Mouse (Mus musculus) embryonic facial prominence, embryonic 13.5 days (tissue): Measurements from ENCODE around the gene Actl6b. TPM values are rescaled to one million over a fixed set of nuclear protein-coding genes. Genes with fewer than 3 reads are reported as not detected.
A peak's percentile ranks its signal among the peaks of the same experiment; 100 is the strongest.

Experiments used
- ATAC-seq: fragments of 200-750 bp; cut with Nextera tagmentation; 2 replicates; pipeline ENCODE4 v1.8.0; 2017; ENCODE audit warnings: low read depth; ENCODE audit not compliant: insufficient number of reproducible peaks, insufficient read depth, low FRiP score, low TSS enrichment
- H3K27ac ChIP-seq: fragments of 300-500 bp; sonication (generic); 2 replicates; pipeline ENCODE4 v1.5.1; 2015; ENCODE audit warnings: moderate library complexity, mild to moderate bottlenecking, inconsistent platforms
- H3K27me3 ChIP-seq: fragments of 300-500 bp; sonication (generic); 2 replicates; pipeline ENCODE4 v1.6.1; 2015; ENCODE audit warnings: mild to moderate bottlenecking, inconsistent platforms
- H3K36me3 ChIP-seq: fragments of 300-500 bp; sonication (generic); 2 replicates; pipeline ENCODE4 v1.6.1; 2015; ENCODE audit warnings: mild to moderate bottlenecking, inconsistent platforms
- H3K4me1 ChIP-seq: fragments of 300-500 bp; sonication (generic); 2 replicates; pipeline ENCODE4 v1.6.1; 2015; ENCODE audit warnings: inconsistent platforms
- H3K4me2 ChIP-seq: fragments of 300-500 bp; sonication (generic); 2 replicates; pipeline ENCODE4 v1.6.1; 2015; ENCODE audit warnings: moderate library complexity, mild to moderate bottlenecking, inconsistent platforms
- H3K4me3 ChIP-seq: fragments of 300-500 bp; sonication (generic); 2 replicates; pipeline ENCODE4 v1.5.1; 2015; ENCODE audit warnings: mild to moderate bottlenecking, inconsistent platforms
- H3K9ac ChIP-seq: fragments of 300-500 bp; sonication (generic); 2 replicates; pipeline ENCODE4 v1.6.1; 2015; ENCODE audit warnings: mild to moderate bottlenecking, inconsistent platforms
- H3K9me3 ChIP-seq: fragments of 300-500 bp; sonication (generic); 2 replicates; pipeline ENCODE4 v1.6.1; 2016; ENCODE audit warnings: inconsistent platforms
- WGBS: fragments of 180-500 bp; shearing (Covaris S2); methylation state at CpG from one replicate; pipeline ENCODE4 v1.1.7; 2015; ENCODE audit warnings: mixed read lengths; 5-methylcytosine and 5-hydroxymethylcytosine counted together
- polyA plus RNA-seq: library from polyadenylated mRNA; unstranded; fragments of >200 nt; fragmentation: Nextera tagmentation; extraction: Ambion mirVana; gene quantifications from 2 replicates; pipeline ENCODE4 v1.2.1, GENCODE M21; 2015

Gene Actl6b
- polyA plus RNA-seq, 1 experiment from 2014 or later: 4.5 TPM

DNA sequence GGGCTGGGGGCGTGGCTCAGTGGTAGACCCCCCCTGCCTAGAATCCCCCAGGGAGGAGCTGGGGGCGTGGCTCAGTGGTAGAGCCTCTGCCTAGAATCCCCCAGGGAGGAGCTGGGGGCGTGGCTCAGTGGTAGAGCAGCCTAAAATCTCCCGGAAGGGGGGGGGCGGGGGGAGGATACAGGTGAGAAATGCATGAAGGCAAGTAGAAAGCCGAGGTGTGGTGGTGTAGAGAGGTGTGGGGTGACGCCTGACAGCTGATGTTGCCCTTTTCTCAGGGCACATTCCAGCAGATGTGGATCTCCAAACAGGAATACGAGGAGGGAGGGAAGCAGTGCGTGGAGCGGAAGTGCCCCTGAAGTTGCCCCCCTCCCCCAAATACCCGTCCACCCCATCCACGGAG is 15.7 kb downstream of the Actl6b start:
- no peak for ATAC-seq
- no peaks in the 10 kb centered on the region for H3K36me3 ChIP-seq
- no peak overlapping the region for H3K4me3 ChIP-seq
- peaks cover 5% of the 10 kb centered on the region; the same call in 1 of the 2 replicates for H3K4me1 ChIP-seq
- H3K9ac ChIP-seq: no peak overlapping the region
- no peak overlapping the region for H3K27ac ChIP-seq
- peaks cover 5% of the 10 kb centered on the region for H3K27me3 ChIP-seq
- no peak overlapping the region for H3K4me2 ChIP-seq
- no peaks in the 10 kb centered on the region for H3K9me3 ChIP-seq
- WGBS: 70% methylated on average over 12 of the region's 12 CpGs

DNA sequence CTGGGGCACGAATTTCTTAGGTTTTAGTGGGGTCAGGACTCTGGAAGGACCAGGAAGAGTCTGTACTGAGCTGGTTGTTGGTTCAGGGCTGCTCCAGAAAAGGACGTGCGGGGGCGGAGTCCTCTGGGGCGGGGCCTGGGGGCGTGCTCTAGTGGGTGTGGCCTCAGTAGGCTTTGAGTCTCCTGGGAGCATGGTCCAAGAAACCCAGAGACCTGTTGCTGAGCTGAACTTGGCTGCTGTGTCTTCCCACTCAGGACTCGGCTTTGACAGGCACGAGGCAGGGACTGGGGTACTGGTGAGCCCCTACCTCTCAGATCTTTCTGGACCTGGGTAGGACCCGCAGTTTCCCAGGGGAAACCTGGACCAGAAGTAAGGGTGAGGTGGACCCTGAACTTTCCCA is 16.3 kb downstream of the Actl6b start, which contains the start of gene Tfr2:
Tfr2 (plus strand) TSS at position 176 of the 400 bp plus-strand sequence.
- no peak within 1 kb of the TSS for H3K9ac ChIP-seq
- peaks cover 12% of the 10 kb centered on the region; the same call in 1 of the 2 replicates for H3K4me1 ChIP-seq
- H3K4me3 ChIP-seq: no peak within 1 kb of the TSS
- H3K36me3 ChIP-seq: no peaks in the 10 kb centered on the region
- H3K9me3 ChIP-seq: no peaks in the 10 kb centered on the region
- H3K27me3 ChIP-seq: peaks cover 11% of the 10 kb centered on the region
- ATAC-seq: 0 out of 2 replicates have a peak, but pooled peaks have one; percentile 27
- H3K4me2 ChIP-seq: peak within 1 kb of the TSS; percentile 7
- H3K27ac ChIP-seq: no peak within 1 kb of the TSS
- 37% methylated on average over 9 of the region's 9 CpGs for WGBS

DNA sequence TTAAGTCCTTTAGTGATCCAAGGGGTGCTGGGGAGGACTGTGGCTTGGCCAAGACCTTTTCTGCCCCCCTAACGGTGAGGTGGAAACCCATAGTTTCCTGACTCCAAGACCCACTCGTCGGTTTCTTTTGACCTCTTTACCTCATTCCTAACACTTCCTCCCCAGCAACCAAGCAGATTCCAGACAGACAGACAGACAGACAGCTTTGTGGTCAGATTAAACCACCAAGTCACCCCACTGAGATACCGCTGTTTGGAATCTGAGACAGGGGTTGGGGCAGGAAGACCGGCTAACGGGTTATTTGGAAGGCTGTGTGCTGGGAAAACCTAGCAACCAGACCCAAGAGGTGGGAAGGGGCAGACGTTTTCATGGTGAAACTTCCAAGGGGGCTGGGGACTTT is 16.9 kb downstream of the Actl6b start:
- H3K4me3 ChIP-seq: no peak overlapping the region
- H3K27ac ChIP-seq: no peak overlapping the region
- no peak overlapping the region for H3K9ac ChIP-seq
- no peak for ATAC-seq
- H3K27me3 ChIP-seq: peaks cover 16% of the 10 kb centered on the region
- H3K4me2 ChIP-seq: peak overlapping the region; percentile 7; the same call in 1 of the 2 replicates
- peaks cover 12% of the 10 kb centered on the region; the same call in 1 of the 2 replicates for H3K4me1 ChIP-seq
- H3K36me3 ChIP-seq: no peaks in the 10 kb centered on the region
- WGBS: 49% methylated on average over 7 of the region's 7 CpGs
- no peaks in the 10 kb centered on the region for H3K9me3 ChIP-seq

DNA sequence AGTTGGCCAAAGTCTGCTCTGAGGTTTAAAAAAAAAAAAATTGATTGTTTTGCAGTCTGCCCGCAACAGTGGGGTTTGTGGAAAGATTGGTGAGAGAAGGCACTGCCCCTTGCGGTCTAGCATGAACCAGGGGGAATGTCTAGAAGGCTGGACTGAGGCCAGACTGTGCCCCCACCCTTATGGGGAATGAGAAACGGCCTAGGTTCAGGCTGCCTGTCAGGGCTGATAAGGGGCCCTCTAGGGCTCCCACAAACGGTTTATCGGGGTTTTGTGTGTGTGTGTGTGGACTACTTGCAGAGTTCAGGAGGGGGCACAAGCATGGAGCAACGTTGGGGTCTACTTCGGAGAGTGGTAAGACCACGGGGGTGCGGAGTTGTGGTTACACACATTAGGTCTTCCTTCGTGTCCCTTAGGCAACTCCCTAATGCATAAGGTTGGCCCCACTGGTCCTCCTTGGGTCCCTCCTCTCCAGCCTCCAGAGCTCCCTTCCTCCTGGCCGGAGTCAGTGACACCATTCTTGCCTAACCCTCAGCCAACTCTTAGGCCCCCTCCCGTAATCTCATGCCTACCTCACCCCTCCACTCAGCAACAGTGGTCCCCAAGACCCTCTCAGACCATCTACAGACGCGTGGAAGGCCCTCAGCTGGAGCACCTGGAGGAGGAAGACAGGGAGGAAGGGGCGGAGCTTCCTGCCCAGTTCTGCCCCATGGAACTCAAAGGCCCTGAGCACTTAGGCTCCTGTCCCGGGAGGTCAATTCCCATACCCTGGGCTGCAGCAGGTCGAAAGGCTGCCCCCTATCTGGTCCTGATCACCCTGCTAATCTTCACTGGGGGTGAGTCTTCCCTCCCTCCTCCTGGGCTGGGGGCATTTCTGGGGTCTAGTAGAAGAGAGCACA is 17.6 kb downstream of the Actl6b start:
- no peak overlapping the region for H3K4me3 ChIP-seq
- H3K9me3 ChIP-seq: no peaks in the 10 kb centered on the region
- peaks cover 12% of the 10 kb centered on the region; the same call in 1 of the 2 replicates for H3K4me1 ChIP-seq
- H3K27ac ChIP-seq: no peak overlapping the region
- H3K27me3 ChIP-seq: peaks cover 16% of the 10 kb centered on the region
- no peak overlapping the region; the same call in 1 of the 2 replicates for H3K4me2 ChIP-seq
- WGBS: 73% methylated on average over 17 of the region's 17 CpGs
- ATAC-seq: no peak
- H3K36me3 ChIP-seq: no peaks in the 10 kb centered on the region
- H3K9ac ChIP-seq: no peak overlapping the region

DNA sequence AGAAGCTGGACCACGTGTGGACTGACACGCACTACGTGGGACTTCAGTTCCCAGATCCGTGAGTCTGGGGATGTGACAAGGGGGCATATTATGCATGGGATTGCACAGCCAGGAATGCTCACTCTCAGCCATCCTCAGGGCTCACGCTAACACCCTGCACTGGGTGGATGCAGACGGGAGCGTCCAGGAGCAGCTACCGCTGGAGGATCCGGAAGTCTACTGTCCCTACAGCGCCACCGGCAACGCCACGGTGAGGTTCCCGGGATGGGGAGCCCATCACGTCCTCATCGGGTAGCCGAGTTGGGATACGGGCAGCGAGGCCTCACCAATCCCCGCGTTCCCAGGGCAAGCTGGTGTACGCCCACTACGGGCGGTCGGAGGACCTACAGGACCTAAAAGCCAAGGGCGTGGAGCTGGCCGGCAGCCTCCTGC is 21.2 kb downstream of the Actl6b start:
- H3K27ac ChIP-seq: no peak overlapping the region
- no peak for ATAC-seq
- peak overlapping the region; percentile 33 for H3K4me3 ChIP-seq
- H3K36me3 ChIP-seq: no peaks in the 10 kb centered on the region
- peak overlapping the region; percentile 60 for H3K9ac ChIP-seq
- 7% methylated on average over 27 of the region's 27 CpGs for WGBS
- H3K4me1 ChIP-seq: peaks cover 9% of the 10 kb centered on the region; the same call in 1 of the 2 replicates
- H3K27me3 ChIP-seq: peaks cover 16% of the 10 kb centered on the region
- H3K4me2 ChIP-seq: peak overlapping the region; percentile 53
- no peaks in the 10 kb centered on the region for H3K9me3 ChIP-seq

DNA sequence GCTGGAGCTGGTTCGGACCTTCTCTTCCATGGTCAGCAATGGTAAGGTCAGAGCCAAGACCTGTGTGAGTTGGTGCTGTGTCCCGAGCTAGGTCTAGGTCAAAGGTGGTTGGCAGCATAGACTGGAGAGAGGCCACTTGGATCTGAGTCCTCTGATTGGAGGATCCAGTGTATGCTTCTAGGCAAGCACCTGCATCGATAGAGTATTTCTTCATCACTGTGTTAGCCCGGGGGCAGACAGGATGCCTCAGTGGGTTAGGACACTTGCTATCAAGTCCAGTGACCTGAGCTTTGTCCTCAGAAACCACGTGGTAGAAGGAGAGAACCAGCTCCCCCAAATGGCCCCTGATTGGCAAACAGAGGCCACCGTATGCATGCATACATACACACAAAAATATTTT is 26.9 kb downstream of the Actl6b start:
- ATAC-seq: no peak
- Histone ChIP-seq H3K9me3 (no peaks in the 10 kb centered on the region), H3K4me3 (no peak overlapping the region), H3K27me3 (peaks cover 9% of the 10 kb centered on the region), H3K36me3 (no peaks in the 10 kb centered on the region), H3K27ac (no peak overlapping the region), H3K4me2 (no peak overlapping the region), H3K9ac (no peak overlapping the region), H3K4me1 (peaks cover 16% of the 10 kb centered on the region)
- 80% methylated on average over 6 of the region's 6 CpGs for WGBS

DNA sequence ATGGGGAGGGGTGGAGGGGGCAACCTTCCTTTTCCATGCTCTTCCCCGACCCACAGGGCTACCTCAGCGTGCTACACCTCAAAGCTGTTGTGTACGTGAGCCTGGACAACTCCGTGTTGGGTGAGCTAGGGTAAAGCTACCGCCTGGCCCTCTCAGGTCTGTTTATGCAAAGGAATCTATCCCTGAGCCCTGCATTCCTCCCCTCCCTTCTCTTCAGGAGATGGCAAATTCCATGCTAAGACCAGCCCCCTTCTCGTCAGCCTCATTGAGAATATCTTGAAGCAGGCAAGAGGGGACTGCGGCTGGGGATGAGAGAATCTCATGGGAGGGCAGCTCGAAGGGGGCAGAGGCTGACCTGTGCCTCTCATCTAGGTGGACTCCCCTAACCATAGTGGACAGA is 29.4 kb downstream of the Actl6b start:
- H3K4me2 ChIP-seq: peak overlapping the region; percentile 67
- no peak overlapping the region for H3K27ac ChIP-seq
- H3K9ac ChIP-seq: peak overlapping the region; percentile 62
- H3K27me3 ChIP-seq: peaks cover 9% of the 10 kb centered on the region
- ATAC-seq: no peak
- WGBS: 31% methylated on average over 8 of the region's 8 CpGs
- peaks cover 1% of the 10 kb centered on the region; the same call in 1 of the 2 replicates for H3K9me3 ChIP-seq
- H3K4me1 ChIP-seq: peaks cover 16% of the 10 kb centered on the region
- no peaks in the 10 kb centered on the region for H3K36me3 ChIP-seq
- H3K4me3 ChIP-seq: peak overlapping the region; percentile 44

DNA sequence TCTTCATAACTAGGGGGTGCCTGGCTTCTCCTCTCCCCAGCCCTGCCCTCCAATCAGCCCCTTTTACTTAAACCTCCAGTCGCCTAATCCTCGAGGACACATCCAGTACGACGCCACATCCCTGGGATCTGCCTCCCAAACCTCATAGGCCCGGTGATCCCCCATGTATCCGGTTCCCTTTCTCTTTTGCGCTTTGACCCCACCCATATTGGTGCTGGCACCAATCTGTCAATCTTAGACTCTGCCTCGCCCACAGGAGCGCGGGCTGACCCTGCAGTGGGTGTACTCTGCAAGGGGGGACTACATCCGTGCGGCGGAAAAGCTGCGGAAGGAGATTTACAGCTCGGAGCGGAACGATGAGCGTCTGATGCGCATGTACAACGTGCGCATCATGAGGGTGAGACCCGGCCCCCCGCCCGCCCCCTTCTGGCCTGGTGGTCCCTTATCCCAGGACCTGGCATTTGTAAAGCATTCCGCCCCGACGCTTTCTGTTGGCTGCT is 30.4 kb downstream of the Actl6b start:
- WGBS: 14% methylated on average over 27 of the region's 27 CpGs
- Histone ChIP-seq H3K4me1 (peaks cover 16% of the 10 kb centered on the region), H3K9me3 (peaks cover 2% of the 10 kb centered on the region; the same call in 1 of the 2 replicates), H3K27ac (peak overlapping the region; percentile 66), H3K36me3 (no peaks in the 10 kb centered on the region), H3K27me3 (peaks cover 9% of the 10 kb centered on the region), H3K4me3 (peak overlapping the region; percentile 44), H3K9ac (peak overlapping the region; percentile 62), H3K4me2 (peak overlapping the region; percentile 67)
- ATAC-seq: no peak

DNA sequence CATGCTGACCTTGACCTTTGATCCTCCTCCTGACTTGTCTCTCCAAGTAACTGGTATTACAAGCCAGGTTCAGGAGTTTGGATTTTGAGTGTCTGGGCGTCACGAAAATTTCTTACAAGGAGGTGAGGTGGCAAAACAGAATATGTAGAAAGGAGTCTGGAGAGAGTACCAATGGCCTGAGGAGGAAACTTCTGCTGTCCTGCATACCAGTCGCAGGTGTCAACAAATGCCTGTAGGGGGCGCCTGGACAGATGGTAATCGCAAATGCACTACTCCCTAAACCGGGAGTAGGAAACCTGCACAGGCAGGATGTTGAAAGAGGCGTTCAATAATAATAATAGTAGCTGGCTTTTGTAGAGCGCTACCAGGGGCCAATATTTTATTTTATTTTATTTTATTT is 31.7 kb downstream of the Actl6b start:
- H3K9me3 ChIP-seq: peaks cover 2% of the 10 kb centered on the region; the same call in 1 of the 2 replicates
- H3K27ac ChIP-seq: no peak overlapping the region
- no peak overlapping the region for H3K9ac ChIP-seq
- H3K27me3 ChIP-seq: peaks cover 9% of the 10 kb centered on the region
- no peak overlapping the region for H3K4me3 ChIP-seq
- no peak overlapping the region for H3K4me2 ChIP-seq
- H3K4me1 ChIP-seq: peaks cover 16% of the 10 kb centered on the region
- 32% methylated on average over 8 of the region's 8 CpGs for WGBS
- H3K36me3 ChIP-seq: no peaks in the 10 kb centered on the region
- ATAC-seq: no peak

DNA sequence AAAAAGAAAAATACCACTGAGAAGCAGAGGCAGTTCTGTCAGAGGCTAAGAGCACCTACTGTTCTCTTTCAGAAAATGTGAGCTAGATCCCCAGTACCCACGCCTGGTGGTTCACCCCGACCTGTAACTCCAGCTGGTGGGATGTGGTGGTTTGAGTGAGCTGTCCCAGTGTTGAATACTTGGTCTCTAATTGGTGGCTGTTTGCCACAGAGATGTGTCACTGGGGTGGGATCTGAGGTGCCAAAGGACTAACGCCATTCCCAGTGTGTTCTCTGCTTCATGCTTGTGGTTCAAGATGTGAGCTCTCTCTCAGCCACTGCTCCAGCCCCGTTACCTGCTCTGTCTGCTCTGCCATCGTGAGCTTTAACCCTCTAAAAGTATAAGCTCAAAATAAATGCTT is 37.2 kb downstream of the Actl6b start:
- H3K9me3 ChIP-seq: peaks cover 2% of the 10 kb centered on the region; the same call in 1 of the 2 replicates
- 76% methylated on average over 5 of the region's 5 CpGs for whole genome bisulfite sequencing
- no peak overlapping the region for H3K27ac ChIP-seq
- H3K4me1 ChIP-seq: no peaks in the 10 kb centered on the region
- H3K4me2 ChIP-seq: no peak overlapping the region
- H3K9ac ChIP-seq: no peak overlapping the region
- H3K36me3 ChIP-seq: no peaks in the 10 kb centered on the region
- no peaks in the 10 kb centered on the region for H3K27me3 ChIP-seq
- no peak overlapping the region for H3K4me3 ChIP-seq
- no peak for ATAC-seq

DNA sequence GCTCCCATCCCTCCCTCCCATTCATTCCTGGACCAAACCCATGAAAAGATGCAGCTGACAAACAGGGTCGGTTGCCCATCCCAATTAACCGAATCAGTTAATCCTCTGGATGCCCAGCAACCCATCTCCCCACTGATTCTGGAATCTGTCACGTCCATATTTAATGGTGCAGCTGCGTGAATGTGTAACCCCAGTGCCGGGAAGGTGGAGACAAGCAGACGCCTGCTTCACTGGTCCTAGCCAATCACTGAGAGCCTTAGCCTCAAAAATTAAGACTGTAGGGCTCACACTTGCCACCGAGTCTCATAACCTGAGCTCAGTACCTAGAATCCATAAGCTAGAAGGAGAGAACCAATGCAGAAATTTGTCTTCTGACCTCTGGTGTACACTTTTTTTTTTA is 42.6 kb downstream of the Actl6b start:
- peaks cover 17% of the 10 kb centered on the region for H3K36me3 ChIP-seq

More for the DNA sequence above, 42.6 kb downstream of the Actl6b start:
- no peaks in the 10 kb centered on the region for H3K9me3 ChIP-seq
- no peak overlapping the region for H3K4me2 ChIP-seq
- no peak for ATAC-seq
- H3K27ac ChIP-seq: no peak overlapping the region
- 81% methylated on average over 7 of the region's 7 CpGs for WGBS
- H3K4me1 ChIP-seq: peaks cover 15% of the 10 kb centered on the region
- H3K4me3 ChIP-seq: no peak overlapping the region
- no peaks in the 10 kb centered on the region for H3K27me3 ChIP-seq
- no peak overlapping the region for H3K9ac ChIP-seq
